Mouse (Mus musculus): Measurements from ENCODE around the gene Atp6v0a1.

The Atp6v0a1 gene

DNA sequence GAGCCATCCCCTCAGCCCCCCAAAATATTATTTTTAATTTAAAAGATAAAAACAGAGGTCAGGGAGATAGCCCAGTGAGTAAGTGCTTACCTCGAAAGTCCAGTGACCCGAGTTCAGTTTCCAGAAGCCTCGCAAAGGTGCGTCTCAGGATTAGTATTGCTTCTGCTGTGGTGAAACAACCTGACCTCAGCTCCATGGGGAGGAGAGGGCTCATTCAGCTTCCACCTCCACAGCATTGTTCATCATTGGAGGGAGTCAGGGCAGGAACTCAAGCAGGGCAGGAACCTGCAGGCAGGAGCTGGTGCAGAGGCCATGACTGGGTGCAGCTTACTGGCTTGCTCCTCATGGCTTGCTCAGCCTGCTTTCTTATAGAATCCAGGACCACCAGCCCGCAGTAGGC, 51.8 kb downstream of the Atp6v0a1 start:
- DNase-seq (ENCODE audit: low read depth) = no peak

DNA sequence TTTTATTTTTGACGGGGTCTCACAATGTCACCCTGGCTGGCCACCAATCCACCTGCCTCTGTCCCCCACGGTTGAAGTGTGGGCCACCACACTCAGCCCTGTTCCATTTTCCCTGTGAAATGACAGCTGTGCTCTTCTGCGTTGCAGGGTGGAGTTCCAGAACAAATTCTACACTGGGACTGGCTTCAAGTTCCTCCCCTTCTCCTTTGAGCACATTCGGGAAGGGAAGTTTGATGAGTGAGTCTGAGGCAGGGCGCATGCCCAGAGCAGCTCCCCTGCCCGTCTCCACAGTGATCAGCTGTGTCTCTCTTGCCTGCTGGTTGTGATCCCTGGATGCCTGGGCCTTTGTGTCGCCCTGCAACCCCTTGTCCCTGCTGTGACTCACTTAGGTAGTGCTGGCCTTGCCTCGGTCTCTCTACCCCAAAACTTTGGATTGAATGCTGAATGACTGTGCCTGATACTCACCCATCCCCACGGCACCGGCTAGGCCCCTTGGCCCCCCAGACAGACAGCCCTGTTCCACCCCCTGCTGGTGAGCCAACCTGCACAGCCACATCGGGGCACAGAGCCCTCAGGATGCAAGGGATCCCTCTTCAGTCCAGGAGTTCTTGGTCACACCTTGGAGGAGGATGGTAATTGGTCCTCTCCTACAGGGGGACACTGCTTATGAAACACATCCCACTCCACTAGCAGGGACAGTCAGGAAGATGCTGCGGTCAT, 53.1 kb downstream of the Atp6v0a1 start:
- DNase-seq (ENCODE audit: low read depth) = peak; percentile 62

DNA sequence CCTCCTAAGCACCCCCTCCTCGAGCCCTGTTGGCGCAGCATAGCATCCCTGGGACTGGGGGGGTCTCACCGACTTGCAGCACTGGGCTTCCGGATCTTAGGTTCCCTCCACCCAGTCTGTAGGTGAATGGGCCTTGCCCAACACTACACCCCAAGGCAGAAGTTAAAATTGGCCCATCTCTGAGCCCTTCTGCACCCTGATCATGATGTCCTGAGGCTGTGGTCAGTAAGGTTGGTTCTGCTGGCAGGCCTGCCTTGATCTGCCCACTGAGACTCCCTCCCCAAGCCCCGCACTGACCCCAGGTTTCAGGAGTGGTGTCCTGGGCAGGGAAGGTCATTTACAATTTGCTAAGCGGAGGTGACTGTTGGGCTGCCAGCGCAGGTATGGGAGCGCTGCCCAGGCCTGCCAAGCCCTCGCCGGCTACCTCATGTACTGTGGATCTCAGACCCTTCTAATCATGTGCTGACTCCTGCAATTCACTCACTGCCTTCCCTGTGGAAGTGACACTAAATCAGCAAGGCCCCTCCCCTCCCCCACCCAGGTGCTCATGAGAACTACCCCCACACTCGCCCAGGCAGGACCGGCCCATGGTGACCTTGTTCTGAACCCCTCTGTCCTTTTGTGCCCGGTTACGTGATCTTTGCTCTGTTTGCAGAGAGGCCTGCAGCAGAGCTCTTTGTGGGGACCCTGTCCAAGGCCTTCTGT, 53.9 kb downstream of the Atp6v0a1 start:
- no peak for DNase-seq (ENCODE audit: low read depth)

DNA sequence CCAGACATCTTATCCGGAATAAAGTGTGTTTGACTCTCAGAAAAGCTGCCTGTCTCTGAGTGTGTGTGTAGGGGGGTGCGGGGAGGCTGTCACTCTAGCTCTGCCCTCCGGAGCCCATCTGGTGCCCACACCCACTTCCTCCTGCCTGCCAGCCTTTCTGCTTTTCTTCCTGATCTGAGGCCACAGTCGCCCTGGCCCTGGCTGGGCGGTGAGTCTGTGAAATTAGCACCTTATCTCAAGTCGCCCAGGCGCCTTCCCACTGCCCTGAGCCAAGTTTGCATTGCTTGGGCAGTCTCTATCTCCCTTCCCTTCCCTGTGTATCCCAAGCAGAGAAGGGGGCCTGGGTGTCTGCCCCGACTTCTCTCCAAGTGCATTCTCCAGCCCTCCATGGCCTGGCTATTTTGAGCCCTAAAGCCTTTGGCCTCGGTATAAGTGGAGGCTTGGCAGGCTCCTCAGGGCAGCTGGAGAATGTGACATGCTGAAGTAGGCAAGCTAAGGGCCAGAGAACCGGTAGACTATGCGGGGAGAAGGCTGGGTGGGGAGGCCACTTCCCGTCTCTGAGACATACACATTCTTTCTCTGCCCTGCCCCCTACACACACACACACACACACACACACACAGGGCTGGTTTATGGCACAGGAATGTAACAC, 54.5 kb downstream of the Atp6v0a1 start:
- peak; percentile 75 for DNase-seq (ENCODE audit: low read depth)

DNA sequence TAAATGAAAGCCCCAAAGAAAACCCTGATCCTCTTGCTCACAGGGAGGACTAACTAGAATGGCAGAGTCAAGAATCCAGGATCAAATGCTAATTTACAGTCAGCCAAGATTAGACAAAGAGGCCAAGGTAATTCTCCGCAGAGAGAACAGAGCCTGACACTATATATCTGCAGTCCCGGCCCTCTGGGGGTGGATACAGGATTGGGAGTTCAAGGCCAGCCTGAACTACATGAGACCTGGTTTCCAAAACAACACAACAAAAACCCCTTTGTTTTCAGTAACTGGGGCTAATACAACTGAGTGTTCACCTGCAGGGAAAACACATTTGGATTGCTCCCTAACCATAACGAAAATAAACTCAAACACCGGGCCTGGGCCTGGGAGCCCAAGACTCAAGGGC, 55.2 kb downstream of the Atp6v0a1 start:
- DNase-seq (ENCODE audit: low read depth) = no peak

DNA sequence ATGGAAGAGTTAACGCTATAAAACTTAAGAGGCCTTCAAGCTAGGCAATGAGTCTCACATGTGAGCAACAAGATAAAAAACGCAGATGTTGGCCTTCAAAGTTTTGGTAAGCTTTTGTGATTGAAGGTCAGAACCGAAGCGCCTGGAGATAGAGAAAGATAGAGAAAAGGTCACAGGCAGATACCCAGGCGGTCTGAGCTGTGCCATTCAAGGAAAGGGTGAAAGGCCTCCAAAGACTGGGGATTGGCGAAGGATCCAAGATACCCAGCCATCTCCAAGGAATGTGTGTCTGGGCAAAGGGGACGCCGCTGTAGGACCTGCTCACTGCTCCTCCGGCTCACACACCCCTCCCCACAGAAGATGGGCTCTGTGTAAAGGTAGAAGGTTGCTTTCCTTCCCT, 55.8 kb downstream of the Atp6v0a1 start:
- DNase-seq (ENCODE audit: low read depth) = no peak

DNA sequence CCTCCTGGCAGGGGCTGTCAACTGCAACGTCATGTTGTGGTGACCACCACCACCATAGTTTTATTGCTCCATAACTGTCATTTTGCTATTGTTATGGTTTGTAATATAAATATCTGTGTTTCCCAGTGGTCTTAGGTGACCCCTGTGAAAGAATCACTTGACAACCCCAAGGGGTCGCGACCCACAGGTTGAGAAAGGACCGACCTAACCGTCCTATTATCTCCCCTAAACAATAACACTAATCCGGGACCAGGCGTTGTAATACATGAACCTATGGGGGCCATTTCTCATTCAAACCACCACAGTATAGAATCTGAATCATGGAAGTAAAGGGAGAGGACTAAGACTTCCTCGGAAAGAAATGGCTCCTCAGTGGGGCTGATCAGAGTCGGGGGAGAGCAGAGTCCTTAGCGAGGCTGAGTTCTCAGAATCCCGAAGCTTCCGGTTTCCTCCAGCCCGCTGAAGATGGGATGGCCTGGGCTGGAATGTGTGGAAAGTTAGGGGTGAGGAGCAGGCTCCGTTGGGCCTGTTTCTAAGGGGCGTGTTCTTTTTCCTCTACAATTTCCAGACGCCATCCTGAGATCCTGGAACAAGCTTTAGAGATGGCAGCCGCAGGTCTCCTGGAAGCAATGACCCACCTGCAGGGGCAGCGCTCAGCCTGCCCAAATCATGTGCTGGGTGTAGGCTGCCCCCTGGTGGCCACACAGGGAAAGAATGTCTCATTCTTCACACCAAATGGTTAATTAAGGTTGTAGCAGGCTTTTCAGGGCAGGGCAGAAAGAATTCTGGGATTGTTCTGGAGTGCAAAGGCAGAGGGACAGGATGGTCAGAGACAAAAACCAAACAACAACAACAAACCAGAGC, 57.5 kb downstream of the Atp6v0a1 start:
- DNase-seq (ENCODE audit: low read depth) = peak; percentile 90

DNA sequence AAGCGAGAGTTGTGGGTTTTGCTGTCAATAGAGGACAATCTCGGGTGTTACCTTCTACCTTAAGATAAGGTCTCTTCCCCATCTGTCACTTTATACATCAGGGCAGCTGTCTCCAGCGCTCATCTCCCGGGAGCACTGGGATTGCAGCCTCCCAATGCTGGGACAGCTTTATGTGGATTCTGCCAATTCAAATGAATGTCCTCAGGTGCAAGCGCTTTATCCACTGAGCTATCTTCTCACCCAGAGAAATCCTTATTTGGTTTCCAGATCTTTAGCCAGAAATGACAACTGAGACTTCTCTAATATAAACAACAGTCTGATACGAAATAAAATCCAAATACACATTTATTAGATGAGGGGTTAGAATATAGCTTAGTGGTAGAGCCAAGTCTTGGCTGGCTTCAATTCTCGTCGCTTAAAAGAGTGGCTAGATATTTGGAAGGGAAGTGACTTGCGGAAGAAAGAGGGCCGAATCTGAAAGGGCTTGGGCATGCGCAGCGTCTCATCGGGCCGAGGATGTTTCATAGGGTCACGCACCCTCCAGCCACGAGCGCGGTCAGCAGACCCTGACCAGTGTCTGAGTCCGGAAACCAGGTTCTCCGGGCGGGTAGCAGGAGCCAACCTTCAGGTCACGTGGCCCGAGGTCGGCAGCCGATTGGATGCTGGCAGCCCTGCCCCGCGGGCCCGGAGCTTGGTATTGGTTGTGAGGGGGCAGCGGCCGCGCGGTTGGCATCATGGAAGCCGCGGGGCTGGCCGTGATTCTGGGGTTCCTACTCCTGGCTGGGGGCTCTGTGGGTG, 60.3 kb downstream of the Atp6v0a1 start, which contains the start of gene Naglu:
Gene Naglu (plus strand): TSS at position 622 of the 798 bp plus-strand sequence.
- DNase-seq (ENCODE audit: low read depth) = peak; percentile 96

DNA sequence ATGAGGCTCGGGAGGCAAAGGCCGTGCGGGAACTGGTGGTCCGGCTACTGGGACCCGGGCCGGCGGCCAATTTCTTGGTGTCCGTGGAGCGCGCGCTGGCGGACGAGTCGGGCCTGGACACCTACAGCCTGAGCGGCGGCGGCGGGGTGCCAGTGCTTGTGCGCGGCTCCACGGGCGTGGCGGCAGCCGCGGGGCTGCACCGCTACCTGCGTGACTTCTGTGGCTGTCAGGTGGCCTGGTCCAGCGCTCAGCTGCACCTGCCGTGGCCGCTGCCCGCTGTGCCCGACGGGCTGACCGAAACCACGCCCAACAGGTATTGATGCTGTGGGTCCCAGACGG, 60.9 kb downstream of the Atp6v0a1 start:
- DNase-seq (ENCODE audit: low read depth) = no peak

DNA sequence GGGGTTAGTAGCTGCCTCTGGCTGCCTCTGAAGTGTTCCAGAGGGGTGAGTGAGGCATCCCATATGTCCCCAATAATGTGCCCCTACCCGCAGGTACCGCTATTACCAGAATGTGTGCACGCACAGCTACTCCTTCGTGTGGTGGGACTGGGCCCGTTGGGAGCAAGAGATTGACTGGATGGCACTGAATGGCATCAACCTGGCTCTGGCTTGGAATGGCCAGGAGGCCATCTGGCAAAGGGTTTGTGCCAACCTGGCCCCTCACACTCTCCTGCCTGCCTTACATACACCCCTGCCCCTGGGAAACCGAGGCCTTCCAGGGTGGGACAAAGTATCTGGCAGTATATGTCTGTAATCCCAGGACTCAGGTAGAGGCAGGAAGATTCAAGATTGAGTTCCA, 61.7 kb downstream of the Atp6v0a1 start:
- DNase-seq (ENCODE audit: low read depth) = no peak

DNA sequence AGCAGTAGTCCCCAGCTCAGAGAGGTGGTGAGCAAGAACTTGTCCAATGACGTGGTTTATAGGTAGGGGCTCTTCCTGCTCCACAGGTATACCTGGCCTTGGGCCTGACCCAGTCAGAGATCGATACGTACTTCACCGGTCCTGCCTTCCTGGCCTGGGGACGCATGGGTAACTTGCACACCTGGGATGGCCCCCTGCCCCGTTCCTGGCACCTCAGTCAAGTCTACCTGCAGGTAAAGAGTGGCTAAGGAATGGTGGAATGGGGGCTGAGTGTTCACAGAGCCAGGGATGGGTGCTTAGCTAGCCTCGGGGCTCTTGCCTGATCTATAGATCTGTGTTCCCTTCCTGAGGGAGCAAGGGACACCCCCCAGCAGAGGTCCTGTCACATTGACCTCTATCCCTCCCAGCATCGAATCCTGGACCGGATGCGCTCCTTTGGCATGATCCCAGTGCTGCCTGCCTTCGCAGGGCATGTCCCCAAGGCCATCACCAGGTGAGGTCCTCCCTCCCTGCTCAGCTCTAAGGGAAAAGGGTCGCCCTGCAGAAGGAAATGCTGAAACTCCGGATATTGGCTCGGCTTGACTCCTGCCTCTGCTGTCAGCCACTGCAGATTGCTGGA, 62.7 kb downstream of the Atp6v0a1 start:
- no peak for DNase-seq (ENCODE audit: low read depth)

DNA sequence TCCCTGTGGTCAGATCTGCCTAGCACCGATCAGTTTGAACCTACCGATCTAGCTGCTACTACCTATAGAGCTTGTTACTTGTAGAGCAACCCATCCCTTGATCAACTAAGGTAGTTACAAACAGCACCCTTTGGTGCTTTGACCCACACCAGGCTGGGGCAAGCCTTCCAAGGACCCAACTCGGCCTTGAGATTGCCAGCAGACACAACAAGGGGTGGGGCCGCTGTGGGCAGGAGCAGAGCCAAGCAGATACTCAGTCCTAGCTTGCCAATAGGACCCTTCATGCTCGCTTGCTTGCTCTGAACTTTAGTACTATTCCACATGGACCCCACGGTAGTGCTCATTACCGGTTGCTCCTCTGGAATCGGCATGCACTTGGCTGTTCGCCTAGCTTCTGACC, 68.9 kb downstream of the Atp6v0a1 start, which contains the start of gene Hsd17b1:
Gene Hsd17b1 (plus strand): TSS at position 291 of the 400 bp plus-strand sequence.
- no peak for DNase-seq (ENCODE audit: low read depth)

DNA sequence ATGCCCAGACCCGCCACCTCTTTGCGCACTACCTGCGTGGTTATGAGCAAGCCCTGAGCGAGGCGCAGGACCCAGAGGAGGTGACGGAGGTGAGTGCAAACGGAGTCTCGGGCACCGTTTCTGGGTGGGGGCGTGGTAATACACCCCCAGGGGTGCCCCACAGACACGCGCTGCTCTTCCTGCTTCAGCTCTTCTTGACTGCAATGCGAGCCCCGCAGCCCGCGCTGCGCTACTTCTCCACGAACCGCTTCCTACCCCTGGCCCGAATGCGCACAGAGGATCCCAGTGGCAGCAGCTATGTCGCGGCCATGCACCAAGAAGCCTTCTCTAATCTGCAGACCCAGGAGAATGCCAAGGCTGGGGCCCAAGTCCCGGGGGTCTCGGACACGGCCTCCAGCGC, 70.5 kb downstream of the Atp6v0a1 start:
- DNase-seq (ENCODE audit: low read depth) = no peak

DNA sequence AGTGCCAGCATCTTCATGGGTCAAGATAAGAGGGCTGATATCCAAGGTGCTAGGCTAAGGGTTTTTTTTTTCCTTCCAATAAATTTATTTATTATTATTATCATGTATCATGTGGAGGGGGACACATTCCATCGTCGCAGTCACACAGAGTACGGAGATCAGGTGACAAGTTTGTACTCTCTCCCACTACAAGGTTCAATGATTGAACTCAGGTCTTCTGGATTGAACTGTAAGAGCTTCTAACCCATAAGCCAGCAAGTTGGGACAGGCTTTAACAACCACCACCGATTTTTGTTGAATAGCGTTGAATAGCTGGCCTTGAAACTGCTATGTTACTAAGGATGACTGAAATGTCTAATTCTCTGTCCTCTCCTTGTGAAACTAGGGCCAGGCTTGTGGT, 71.2 kb downstream of the Atp6v0a1 start:
- no peak for DNase-seq (ENCODE audit: low read depth)

DNA sequence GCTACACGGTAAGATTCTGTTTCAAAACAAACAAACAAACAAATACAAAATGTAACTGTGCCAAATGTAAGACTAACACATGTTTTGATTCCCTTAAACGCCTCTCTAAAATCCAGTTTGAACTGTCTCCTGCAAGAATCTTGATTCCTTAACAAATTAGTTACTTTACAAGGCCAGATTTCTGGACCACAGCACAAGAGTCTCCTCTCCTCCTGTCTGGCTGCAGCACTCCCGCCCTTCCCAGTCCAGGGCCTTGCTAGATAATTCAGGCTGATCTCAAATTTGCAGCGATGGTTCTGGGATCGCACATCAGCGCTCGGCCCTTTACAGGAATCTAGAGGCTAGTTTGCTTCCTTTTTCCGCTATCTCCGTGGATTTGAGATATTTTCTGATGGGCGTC, 72.4 kb downstream of the Atp6v0a1 start:
- peak; percentile 59 for DNase-seq (ENCODE audit: low read depth)

DNA sequence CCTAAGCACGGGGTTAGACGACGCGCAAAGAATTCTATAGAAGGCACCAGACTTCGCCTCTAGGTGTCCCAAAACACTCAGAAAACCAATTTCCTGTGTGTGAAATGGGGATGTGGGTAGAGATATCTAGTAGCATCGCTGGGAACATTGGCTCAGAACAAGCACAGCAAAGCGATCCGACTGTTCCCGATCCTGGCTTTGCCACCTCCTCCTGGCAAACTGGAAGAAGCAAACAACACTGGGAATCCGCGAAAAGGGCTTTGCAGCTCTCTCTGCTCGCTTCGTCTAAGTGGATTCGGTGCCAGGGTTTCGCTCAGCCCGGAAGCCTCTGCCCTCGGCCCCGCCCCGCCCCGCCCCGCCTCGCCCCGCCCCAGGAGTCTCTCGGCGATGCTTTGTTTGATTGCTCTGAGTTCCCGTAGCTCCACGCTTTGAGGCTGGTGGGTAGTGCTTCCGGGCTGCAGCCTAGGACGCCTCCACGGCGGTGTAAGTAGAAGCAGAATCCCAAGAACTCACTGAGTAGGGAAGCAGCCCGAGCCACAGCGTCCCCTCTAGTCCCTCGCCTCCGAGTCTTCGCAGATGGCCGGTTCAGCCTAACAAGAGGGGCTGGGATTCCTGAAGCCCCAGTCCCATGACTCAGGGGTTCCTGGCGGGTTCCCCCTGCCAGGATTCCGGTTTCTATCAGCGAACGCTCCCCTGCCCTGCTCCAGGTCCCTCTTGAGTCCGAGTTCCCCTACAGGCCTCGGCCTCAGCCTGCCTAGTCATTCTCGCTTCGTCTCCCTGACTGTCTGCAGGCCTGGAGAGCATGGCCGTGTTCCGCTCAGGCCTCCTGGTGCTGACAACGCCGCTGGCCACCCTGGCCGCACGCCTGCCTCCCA, 73.2 kb downstream of the Atp6v0a1 start, which contains the start of gene Coasy:
Gene Coasy (plus strand): TSS at position 358 of the 875 bp plus-strand sequence.
- DNase-seq (ENCODE audit: low read depth) = peak; percentile 93

DNA sequence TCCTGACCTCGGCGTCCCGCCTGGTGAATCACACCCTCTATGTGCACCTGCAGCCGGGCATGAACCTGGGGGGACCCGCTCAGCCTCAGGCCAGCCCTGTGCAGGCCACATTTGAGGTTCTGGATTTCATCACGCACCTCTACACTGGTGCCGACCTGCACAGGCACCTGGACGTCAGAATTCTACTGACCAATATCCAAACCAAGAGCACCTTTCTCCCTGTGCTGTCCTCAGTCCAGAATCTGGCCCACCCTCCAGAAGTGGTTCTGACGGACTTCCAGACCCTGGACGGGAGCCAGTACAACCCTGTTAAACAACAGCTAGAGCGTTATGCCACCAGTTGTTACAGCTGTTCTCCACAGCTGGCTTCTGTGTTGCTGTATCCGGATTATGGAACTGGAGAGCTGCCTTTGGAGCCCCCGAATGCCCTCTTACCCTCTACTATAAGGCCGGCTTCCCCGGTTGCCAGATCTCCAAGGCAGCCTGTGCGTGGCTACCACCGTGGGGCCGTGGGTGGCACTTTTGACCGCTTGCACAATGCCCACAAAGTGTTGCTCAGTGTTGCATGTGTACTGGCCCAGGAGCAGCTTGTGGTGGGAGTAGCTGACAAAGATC, 73.9 kb downstream of the Atp6v0a1 start:
- peak; percentile 61 for DNase-seq (ENCODE audit: low read depth)

DNA sequence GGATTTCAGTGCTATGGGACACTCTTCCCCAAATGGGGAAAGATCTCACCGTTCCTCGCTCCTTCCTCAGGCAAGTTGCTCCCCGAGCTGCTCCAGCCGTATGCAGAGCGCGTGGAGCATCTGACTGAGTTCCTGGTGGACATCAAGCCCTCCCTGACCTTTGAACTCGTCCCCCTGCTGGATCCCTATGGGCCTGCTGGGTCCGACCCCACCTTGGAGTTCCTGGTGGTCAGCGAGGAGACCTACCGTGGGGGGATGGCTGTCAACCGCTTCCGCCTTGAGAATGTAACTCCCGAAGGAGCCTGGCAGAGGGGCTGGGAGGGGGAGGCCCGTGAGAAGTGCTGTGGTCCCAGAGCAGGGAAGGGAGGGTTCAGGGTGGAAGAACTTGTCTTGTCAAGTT, 75.0 kb downstream of the Atp6v0a1 start:
- no peak for DNase-seq (ENCODE audit: low read depth)

DNA sequence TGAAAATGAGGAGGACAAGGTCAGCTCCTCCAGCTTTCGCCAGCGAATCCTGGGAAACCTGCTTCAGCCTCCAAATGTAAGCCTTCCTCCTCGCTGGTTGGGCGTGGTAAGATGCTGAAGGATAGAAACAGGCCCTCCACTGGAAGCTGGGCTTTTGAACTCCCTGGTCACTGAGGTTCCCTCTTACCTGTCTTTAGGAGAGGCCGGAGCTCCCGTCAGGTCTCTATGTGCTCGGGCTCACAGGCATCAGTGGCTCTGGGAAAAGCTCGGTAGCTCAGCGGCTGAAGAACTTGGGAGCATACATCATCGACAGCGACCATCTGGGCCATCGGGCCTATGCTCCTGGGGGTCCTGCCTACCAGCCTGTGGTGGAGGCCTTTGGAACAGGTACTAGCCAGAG, 75.6 kb downstream of the Atp6v0a1 start:
- no peak for DNase-seq (ENCODE audit: low read depth)
